Mouse (Mus musculus) central nervous system, embryonic 11.5 days (tissue): Measurements from ENCODE around the gene Stpg3. TPM values are rescaled to one million over a fixed set of nuclear protein-coding genes. Genes with fewer than 3 reads are reported as not detected.

ENCODE experiments used
- polyA plus RNA-seq: library from polyadenylated mRNA; depleted of rRNA; stranded (reverse); fragments of >200 nt; gene quantifications from 2 replicates; pipeline ENCODE4 v1.2.3, GENCODE M21; 2012; rRNA removed

Stpg3 gene
- polyA plus RNA-seq: not detected in 2 replicates

DNA sequence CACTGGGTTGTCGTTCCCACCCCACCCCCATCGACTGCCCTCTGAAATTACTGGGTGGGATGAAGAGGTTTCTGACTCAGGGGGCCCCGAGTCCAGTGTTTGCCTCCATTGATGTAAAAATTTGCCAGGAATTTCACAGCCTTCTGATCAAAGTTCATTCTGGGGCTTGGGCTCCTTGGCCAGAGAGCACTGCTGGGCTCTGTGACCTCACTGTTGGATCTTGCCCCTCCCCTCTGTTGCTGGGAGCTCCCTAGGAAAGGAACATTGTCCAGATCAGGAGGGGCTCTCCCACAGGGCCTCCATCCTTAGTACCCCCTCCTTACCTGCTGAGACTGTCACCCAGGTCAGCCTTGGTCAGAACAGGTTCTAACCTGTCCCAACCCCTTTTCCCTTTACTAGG is at the start of gene Stpg3:
Gene Stpg3 (minus strand): TSS at position 194 of the 400 bp plus-strand sequence.

DNA sequence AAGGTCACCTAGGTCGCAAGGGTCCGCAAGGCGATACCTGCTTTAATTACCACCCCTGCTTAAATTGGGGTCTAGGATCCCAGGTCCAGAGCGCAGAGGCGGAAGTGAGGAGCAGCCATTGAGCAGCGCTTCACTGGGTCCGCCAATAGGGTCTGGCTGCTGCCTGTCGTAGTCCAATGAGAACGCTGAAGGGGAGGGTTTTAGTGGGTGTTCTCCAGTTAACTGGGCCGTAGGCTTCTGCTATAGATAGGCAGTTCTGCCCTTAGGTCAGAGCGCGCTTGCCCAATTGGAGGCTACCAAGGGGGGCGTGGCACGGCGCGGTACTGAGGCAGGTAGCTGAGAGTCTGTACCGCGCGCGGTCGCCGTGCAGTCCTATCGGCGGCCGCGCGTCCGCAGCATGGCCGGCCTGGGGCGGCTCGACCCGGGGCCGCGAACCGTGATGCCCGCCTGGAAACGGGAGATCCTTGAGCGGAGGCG is 47.9 kb upstream of the Stpg3 start, which contains the start of gene Tprn:
Gene Tprn (plus strand): TSS at position 328 of the 477 bp plus-strand sequence.

DNA sequence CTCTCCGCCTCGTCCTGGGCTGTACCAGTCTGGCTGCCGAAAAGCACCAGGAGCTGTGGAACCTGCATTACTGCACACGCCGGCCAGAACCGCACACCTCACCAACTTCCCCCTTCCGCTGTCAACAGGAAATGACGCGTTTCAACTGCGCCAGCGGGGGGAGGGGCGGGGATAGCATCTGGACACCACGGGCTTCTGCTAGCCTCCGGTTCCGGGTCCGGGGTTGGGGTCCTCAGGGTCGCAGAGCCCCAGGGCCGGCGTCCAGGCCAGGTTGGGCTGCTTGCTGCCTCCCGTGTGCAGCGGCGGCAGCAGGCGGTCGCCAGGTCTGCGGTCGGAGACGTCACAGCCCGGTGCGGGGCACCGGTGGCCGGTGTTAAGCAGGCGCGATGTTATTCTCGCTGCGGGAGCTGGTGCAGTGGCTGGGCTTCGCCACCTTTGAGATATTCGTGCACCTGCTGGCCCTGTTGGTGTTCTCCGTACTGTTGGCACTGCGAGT is 40.9 kb upstream of the Stpg3 start, which contains the start of gene Tmem203:
Gene Tmem203 (plus strand): TSS at position 156 of the 496 bp plus-strand sequence.

DNA sequence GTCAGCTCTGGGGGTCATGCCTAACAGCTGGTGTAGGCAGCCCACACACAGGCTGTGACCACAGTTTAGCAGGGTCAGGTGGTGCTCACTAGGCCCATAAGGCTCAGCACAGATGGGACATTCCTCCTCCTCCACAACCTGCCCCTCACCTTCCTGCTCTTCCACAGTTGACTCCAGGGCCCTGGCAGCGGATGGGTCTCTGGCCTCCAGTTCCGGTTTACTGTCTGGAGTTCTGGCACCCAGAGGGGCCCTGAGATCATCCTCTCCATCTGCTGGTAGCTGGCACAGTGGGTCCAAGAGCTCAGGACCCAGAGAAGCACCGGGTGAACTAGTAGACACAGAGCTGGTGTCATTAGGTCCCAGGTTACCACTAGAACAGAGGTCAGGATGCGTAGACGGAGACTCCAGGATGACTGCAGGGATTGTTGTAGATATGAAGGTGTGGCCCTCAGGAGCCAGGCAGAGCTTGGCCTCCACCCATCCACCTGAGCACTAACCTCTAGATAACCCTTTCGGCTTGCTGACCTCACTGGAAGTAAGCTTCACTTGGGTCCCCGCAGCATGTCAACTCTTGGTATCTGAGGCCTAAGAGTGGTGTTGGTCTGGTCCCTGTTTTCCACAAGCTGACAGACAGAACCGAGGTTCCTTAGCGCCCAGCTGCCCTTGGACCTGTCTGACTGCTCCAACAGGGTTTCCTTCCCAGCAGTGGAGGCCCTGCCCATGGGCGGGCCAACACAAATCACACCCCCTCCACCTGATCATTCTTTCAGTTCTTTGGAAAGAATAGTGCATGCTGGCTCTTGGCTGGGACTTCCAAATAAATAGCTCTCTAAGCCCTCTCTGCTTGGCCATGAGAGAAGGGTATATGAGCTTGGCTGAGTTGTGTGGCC is 32.0 kb upstream of the Stpg3 start, which contains the start of gene AL732309.1:
Gene AL732309.1 (minus strand): TSS at position 681 of the 890 bp plus-strand sequence.

DNA sequence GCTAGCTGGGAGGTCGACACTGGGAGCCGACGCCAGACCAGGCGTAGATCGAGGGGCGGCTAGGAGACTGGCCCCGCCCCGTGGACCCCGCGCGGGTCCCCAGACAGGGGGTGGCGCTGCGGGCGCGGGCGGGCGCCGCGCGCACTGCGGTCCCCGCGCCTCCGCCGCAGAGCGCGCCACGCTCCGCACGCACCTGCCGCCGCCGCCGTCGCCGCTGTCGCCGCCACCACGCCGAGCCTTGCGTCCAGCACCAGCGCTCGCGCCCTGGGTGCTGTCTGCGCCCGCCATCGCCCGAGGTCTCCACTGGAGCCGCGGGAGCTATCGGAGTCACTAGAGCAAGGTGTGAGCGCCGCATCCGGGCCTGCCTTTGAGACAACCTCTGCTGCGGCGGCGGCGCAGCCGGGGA is 27.7 kb upstream of the Stpg3 start, which contains the start of the genes Rnf208 and Cysrt1:
Gene Rnf208 (plus strand): TSS at position 155 of the 406 bp plus-strand sequence.
Gene Cysrt1 (minus strand): TSS at position 352 of the 406 bp plus-strand sequence.

DNA sequence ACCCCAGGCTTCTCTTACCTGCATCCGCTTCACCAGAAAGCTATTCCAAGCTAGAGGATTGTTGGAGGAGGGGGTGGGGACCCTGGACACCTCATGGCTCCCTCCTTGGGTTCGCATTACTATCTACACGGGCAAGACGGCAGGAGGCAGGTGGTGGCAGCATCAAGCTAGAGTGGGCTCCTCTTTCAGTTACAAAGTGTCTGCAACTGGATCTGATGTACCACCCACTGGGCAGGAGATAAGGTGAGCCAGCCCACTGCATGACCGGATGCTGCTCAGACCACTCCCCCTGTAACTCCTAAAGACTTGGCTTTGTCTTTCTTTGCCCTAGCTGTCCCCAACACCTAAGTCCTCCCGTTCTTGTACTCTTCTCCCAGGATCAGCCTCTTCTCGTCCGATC is 22.2 kb upstream of the Stpg3 start, which contains the start of gene Rnf224:
Gene Rnf224 (minus strand): TSS at position 174 of the 400 bp plus-strand sequence.

DNA sequence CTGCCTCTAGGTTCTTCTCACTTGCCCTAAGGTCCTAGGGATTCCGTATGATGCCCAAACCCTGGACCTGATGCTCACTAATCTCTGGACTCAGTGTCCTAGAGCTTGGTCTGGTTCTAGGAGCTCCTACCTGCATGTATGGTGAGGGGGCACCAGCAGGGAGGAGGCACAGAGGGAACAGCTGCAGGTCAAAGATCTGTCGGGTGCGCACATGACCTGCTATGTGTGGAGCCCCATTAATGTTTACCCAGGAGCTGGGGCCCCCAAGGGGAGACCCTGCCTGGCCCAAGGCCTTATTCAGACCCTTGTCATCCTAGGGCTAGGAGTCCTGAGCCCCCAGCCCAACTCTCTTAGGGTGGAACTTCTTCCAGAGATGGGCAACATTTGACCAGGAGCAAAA is 19.6 kb upstream of the Stpg3 start, which contains the start of gene Slc34a3:
Gene Slc34a3 (minus strand): TSS at position 315 of the 400 bp plus-strand sequence.

DNA sequence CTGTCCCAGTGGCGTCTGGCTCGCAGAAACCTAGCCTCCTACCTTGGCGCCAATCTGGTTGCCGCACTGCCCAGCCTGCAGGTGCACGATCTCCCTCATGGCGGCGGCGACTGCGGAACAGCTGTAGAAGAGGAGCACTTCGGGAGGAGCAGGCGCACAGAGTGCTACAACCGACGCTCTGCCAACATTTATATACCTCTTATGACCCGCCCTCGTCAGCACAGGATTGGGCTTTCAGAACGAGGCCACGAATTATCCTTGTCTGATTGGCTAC is 10.0 kb upstream of the Stpg3 start, which contains the start of gene Tubb4b:
Gene Tubb4b (minus strand): TSS at position 211 of the 274 bp plus-strand sequence.

DNA sequence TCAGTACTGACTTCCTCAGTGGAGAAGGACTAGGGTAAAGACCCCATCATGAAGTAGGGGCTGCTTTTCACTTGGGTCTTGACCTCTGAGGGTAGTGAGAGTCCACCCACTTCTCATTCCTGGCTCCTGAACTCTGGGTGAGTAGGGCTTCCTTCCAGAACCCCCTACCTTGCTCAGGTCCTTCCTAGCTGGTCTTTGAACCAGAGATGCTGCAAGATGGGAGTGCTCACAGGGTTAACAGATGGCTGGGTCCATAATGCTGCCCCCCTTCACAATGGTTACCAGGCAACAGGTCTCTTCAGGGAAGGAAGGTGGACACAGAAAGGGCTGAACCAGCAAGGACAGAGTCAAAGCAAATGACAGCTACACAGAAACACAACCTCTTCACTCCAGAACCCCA is 4.0 kb upstream of the Stpg3 start, which contains the start of gene Fam166a:
Gene Fam166a (plus strand): TSS at position 301 of the 400 bp plus-strand sequence.

DNA sequence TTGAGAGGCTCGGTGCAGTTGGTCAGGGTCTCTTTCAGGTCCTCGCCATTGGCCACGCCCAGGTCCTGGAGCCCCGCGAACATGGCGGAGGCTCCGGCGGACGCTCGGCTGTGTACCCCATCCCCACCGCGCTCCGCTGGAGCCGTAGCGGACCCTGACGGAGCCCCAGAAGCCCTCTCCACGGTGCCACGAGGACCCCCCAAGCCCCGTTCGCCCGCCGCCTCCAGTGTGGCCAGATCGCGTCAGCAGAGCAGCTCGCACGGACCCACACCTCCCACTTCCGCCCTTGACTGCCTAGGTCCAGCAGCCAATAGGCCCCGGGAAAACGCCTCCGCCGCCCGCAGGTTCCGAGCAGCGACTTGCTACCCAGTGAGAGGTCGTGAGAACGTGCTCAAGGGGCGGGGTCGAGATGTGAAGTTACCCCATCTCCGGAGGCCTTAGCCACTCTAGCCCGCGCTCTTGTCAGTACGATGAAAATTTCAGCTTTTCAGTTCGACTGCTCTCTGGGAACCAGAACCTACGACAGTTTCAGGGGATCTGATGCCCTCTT is 3.2 kb downstream of the Stpg3 start, which contains the start of gene Nelfb:
Gene Nelfb (minus strand): TSS at position 369 of the 550 bp plus-strand sequence.

DNA sequence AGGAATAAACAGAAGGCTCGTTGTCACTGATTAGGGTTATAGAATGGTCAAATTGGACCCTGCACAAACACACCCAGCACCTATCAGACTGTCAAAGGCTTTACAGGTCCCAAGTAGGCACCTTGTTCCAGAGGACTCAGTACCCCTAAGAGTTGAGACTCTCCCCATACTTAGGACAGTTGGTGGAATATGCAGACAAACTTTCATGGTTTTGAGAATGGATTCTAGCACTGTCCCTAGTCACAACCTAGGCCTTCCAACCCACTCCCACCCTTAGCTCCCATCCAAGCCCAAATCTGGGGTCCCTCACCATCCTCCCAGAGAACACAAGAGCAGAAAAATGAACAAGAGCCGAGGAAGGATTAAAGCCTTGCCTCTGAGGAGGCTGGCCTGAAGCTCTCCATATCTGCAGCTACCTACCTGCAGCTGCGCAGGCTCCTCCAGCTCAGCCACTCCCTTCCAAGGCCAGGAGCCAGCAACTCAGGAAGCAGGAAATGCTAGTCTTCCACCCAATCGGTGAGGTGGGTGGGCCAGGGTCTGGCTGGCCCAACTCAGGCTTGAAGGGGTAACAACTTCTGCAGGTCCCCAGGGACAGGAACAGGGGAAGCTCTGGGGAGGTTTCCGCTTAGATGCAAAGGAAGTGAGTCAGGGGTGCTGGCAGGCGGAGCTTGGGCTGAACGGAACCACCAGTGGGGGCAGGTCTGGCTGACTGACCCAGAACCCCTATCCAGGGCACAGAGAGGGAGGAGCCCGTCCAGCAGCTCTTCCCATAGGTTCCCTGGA is 18.1 kb downstream of the Stpg3 start, which contains the start of gene Tor4a:
Gene Tor4a (minus strand): TSS at position 715 of the 783 bp plus-strand sequence.

DNA sequence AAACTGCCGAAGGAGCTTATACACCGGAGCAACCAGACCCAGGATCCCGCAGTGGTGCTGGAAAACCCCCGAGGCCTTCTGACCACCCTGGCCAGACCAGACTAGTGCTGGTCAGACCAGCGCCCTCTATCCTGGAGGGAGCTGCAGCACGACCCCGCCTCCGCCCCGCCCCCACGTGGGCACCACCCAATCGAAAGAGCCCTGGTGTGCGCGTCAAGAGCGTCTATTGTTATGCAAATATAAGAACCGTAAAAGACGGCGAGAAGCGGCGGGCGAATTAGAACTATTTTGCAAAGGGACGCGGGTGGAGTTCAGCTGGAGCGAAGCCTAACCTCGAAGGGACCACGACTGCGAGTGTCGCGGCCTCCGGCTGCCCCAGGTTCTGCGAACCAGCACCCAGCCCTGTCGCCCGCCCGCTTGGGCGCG is 33.9 kb downstream of the Stpg3 start, which contains the start of gene Nrarp:
Gene Nrarp (plus strand): TSS at position 281 of the 426 bp plus-strand sequence.

Other genes with a start within 250 kb of the Stpg3 start
- gene Mrpl41, start 239.5 kb downstream of the Stpg3 start, polyA plus RNA-seq: 92.1 and 109 TPM in 2 replicates
- 6.2 and 8.3 TPM in 2 replicates for gene Pnpla7, start 238.6 kb downstream of the Stpg3 start, polyA plus RNA-seq
- gene Nsmf, start 160.3 kb downstream of the Stpg3 start, polyA plus RNA-seq: 88.4 and 93.5 TPM in 2 replicates
- 0.06 and 0.11 TPM in 2 replicates for gene Entpd8, start 134.3 kb downstream of the Stpg3 start, polyA plus RNA-seq
- 0.10 and 0.18 TPM in 2 replicates for gene Noxa1, start 119.5 kb downstream of the Stpg3 start, polyA plus RNA-seq
- gene Nrarp, start 33.9 kb downstream of the Stpg3 start, polyA plus RNA-seq: 61.4 and 82.9 TPM in 2 replicates
- gene Tor4a, start 17.8 kb downstream of the Stpg3 start, polyA plus RNA-seq: 1.9 and 2.3 TPM in 2 replicates
- 76.7 and 116 TPM in 2 replicates for gene Nelfb, start 3.1 kb downstream of the Stpg3 start, polyA plus RNA-seq
- 0.14 TPM in 1 of 2 replicates, not detected in the other for gene Fam166a, start 4.1 kb upstream of the Stpg3 start, polyA plus RNA-seq
- 438 and 534 TPM in 2 replicates for gene Tubb4b, start 10.1 kb upstream of the Stpg3 start, polyA plus RNA-seq
- 0.04 TPM in 1 of 2 replicates, not detected in the other for gene Slc34a3, start 19.7 kb upstream of the Stpg3 start, polyA plus RNA-seq
- 0.02 TPM in 1 of 2 replicates, not detected in the other for gene Rnf224, start 22.1 kb upstream of the Stpg3 start, polyA plus RNA-seq
- gene Rnf208, start 27.6 kb upstream of the Stpg3 start, polyA plus RNA-seq: 25.3 and 26.0 TPM in 2 replicates
- gene Cysrt1, start 27.8 kb upstream of the Stpg3 start, polyA plus RNA-seq: 0.16 TPM in 1 of 2 replicates, not detected in the other
- gene AL732309.1, start 32.2 kb upstream of the Stpg3 start, polyA plus RNA-seq: 8.1 and 14.5 TPM in 2 replicates
- 22.0 and 23.7 TPM in 2 replicates for gene Tmem203, start 40.8 kb upstream of the Stpg3 start, polyA plus RNA-seq
- gene Tprn, start 48.0 kb upstream of the Stpg3 start, polyA plus RNA-seq: 4.1 and 4.2 TPM in 2 replicates
- gene Ssna1, start 57.8 kb upstream of the Stpg3 start, polyA plus RNA-seq: 131 and 133 TPM in 2 replicates
- 106 and 109 TPM in 2 replicates for gene Anapc2, start 57.8 kb upstream of the Stpg3 start, polyA plus RNA-seq
- gene Tmem210, start 73.5 kb upstream of the Stpg3 start, polyA plus RNA-seq: not detected in 2 replicates
- gene Lrrc26, start 75.3 kb upstream of the Stpg3 start, polyA plus RNA-seq: not detected in 2 replicates
- 1.6 and 2.0 TPM in 2 replicates for gene Grin1, start 104.5 kb upstream of the Stpg3 start, polyA plus RNA-seq
- gene Man1b1, start 117.7 kb upstream of the Stpg3 start, polyA plus RNA-seq: 29.2 and 34.9 TPM in 2 replicates
- gene Dpp7, start 141.7 kb upstream of the Stpg3 start, polyA plus RNA-seq: 22.1 and 29.3 TPM in 2 replicates
- gene Uap1l1, start 151.0 kb upstream of the Stpg3 start, polyA plus RNA-seq: 2.9 and 5.3 TPM in 2 replicates
- 64.9 and 72.9 TPM in 2 replicates for gene Sapcd2, start 157.7 kb upstream of the Stpg3 start, polyA plus RNA-seq
- gene Entpd2, start 181.2 kb upstream of the Stpg3 start, polyA plus RNA-seq: 0.11 and 0.17 TPM in 2 replicates
- 146 and 170 TPM in 2 replicates for gene Npdc1, start 184.7 kb upstream of the Stpg3 start, polyA plus RNA-seq
- 0.06 and 0.31 TPM in 2 replicates for gene Fut7, start 208.6 kb upstream of the Stpg3 start, polyA plus RNA-seq
- 15.7 and 15.9 TPM in 2 replicates for gene Abca2, start 214.1 kb upstream of the Stpg3 start, polyA plus RNA-seq
- 0.16 and 0.36 TPM in 2 replicates for gene Clic3, start 242.2 kb upstream of the Stpg3 start, polyA plus RNA-seq
- gene Paxx, start 246.5 kb upstream of the Stpg3 start, polyA plus RNA-seq: 23.7 and 35.7 TPM in 2 replicates